Mouse (Mus musculus): ENCODE measurements at regions not wholly inside any gene's neighbourhood (a gene's known extent, or its start where the extent isn't known, plus 50 kb on each side); places are given as distances from the start of the nearest gene placed in this dataset.

GRCm38 (mm10) chr1:185052700-185053099 lies 53.3 kb upstream of the Mark1 start:
- ChIA-PET CTCF (no interaction called here), POLR2A (no interaction called here)

GRCm38 (mm10) chr1:185049980-185050379 lies 50.6 kb upstream of the Mark1 start:
- CTCF ChIA-PET = no interaction called here
- POLR2A ChIA-PET = interaction anchor here in 1 of 4 experiments (0.7 kb wide), 1 partner anchor 162 kb away, joined by 3 read pairs; no protein-coding TSS in a partner anchor

Data from embryonic stem cell, embryonic (primary cell).